14 mouse cellular contexts compared by ENCODE assay signal in the genomic region with DNA sequence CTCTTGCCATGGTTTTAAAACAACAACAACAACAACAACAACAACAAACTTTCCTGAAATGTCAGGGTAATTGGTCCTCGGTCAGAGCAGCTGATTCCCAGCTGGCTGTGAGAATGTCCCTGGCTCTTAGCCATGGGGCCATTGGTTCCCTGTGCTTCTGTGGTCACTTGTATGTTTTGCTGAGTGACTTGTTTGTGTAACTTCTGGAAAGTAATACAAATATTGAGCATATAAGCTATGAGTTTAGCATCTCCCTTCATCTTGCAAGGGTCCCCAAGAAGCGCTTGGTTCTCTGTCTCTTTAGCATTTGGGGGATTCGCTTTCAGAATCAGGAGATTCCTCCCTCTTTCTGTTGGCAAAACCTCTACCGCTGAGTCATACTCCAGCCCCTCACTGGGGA. TPM values are rescaled to one million over a fixed set of nuclear protein-coding genes. Genes with fewer than 3 reads are reported as not detected.
DNase-seq lines count a peak whose midpoint lies in the region; ATAC-seq lines count a peak whose summit lies in the region.
"Had no signal": no experiment of that assay in that cellular context is flagged by ENCODE, and none has a peak within 500 bp of the region (broad histone marks: within the 10 kb centered on the region; RNA-seq: fewer than 3 reads in every experiment).

No protein-coding gene starts in this region.

- H3K4me3 ChIP-seq in limb, embryonic 10.5 days: no peak overlapping the region
- H3K4me3 ChIP-seq in forebrain, embryonic 10.5 days: no peak overlapping the region
- H3K4me3 ChIP-seq: embryonic facial prominence, embryonic 15.5 days had no signal

- no peaks in the 10 kb centered on the region for H3K27me3 ChIP-seq in limb, embryonic 10.5 days (ENCODE audit: low read depth, poor library complexity, severe bottlenecking)
- H3K27me3 ChIP-seq in forebrain, embryonic 10.5 days (ENCODE audit: poor library complexity, severe bottlenecking): no peaks in the 10 kb centered on the region
- H3K27me3 ChIP-seq: embryonic facial prominence, embryonic 15.5 days had no signal

- DNase-seq in kidney, adult 9 months: peak; percentile 43
- no peak for DNase-seq in kidney, adult 11 months
- peak; percentile 28 for DNase-seq in 416B (ENCODE audit: low read depth)
- DNase-seq in NIH3T3 (ENCODE audit: low read depth): peak; percentile 32
- peak; percentile 55 to 62 for DNase-seq in kidney, postnatal 36 days
- no peak for DNase-seq in limb, embryonic 10.5 days (ENCODE audit: low spot score)
- DNase-seq in forebrain, embryonic 10.5 days (ENCODE audit: extremely low spot score, low spot score): no peak

- H3K9me3 ChIP-seq in limb, embryonic 10.5 days (replicated peaks): no peaks in the 10 kb centered on the region
- H3K9me3 ChIP-seq in forebrain, embryonic 10.5 days: no peaks in the 10 kb centered on the region
- H3K9me3 ChIP-seq: embryonic facial prominence, embryonic 15.5 days had no signal

- 78% methylated on average over 4 of the region's 4 CpGs for WGBS in limb, embryonic 10.5 days
- 79% methylated on average over 4 of the region's 4 CpGs for WGBS in forebrain, embryonic 10.5 days

- no peaks in the 10 kb centered on the region for H3K4me1 ChIP-seq in limb, embryonic 10.5 days
- H3K4me1 ChIP-seq in forebrain, embryonic 10.5 days: peaks cover 11% of the 10 kb centered on the region

- no peak overlapping the region for H3K27ac ChIP-seq in limb, embryonic 10.5 days
- H3K27ac ChIP-seq in forebrain, embryonic 10.5 days: no peak overlapping the region
- H3K27ac ChIP-seq: embryonic facial prominence, embryonic 15.5 days had no signal

- ATAC-seq in megakaryocyte progenitor cell, adult 5-6 weeks (replicated peaks; ENCODE audit: poor library complexity): no peak

- peaks cover 9% of the 10 kb centered on the region for H3K36me3 ChIP-seq in limb, embryonic 10.5 days
- 0 out of 2 replicates have a peak, but pooled peaks cover 4% of the 10 kb centered on the region for H3K36me3 ChIP-seq in forebrain, embryonic 10.5 days (replicated peaks)

RNA-seq across cellular contexts. Expression of a gene that starts 9.6 kb away (rescaled TPM):
- polyA plus RNA-seq in limb, embryonic 10.5 days (2016; fragmentation: Nextera tagmentation; extraction: Ambion mirVana): 5.6 and 7.0 TPM in 2 replicates
- 4.6 and 5.0 TPM in 2 replicates for polyA plus RNA-seq in forebrain, embryonic 10.5 days (2016; fragmentation: Nextera tagmentation; extraction: Ambion mirVana)
- 8.1 and 8.7 TPM in 2 replicates for total RNA-seq in megakaryocyte progenitor cell, adult 5-6 weeks (2015)
- total RNA-seq in megakaryocyte progenitor cell, adult 5-6 weeks (2017): 24.7 and 25.6 TPM in 2 replicates

RNA-seq across cellular contexts. Expression of a gene that starts 34.4 kb away (rescaled TPM):
- 0.36 and 0.39 TPM in 2 replicates for polyA plus RNA-seq in limb, embryonic 10.5 days (2016; fragmentation: Nextera tagmentation; extraction: Ambion mirVana)
- 0.10 and 0.17 TPM in 2 replicates for polyA plus RNA-seq in forebrain, embryonic 10.5 days (2016; fragmentation: Nextera tagmentation; extraction: Ambion mirVana)
- total RNA-seq in megakaryocyte progenitor cell, adult 5-6 weeks (2015): 0.22 TPM in 1 of 2 replicates, not detected in the other
- not detected in 2 replicates for total RNA-seq in megakaryocyte progenitor cell, adult 5-6 weeks (2017)
- total RNA-seq: common myeloid progenitor, adult 5-6 weeks; monocyte, adult 5-6 weeks had no signal

RNA-seq across cellular contexts. Expression of a gene that starts 42.7 kb away (rescaled TPM):
- not detected in 2 replicates for polyA plus RNA-seq in limb, embryonic 10.5 days (2016; fragmentation: Nextera tagmentation; extraction: Ambion mirVana)
- polyA plus RNA-seq in forebrain, embryonic 10.5 days (2016; fragmentation: Nextera tagmentation; extraction: Ambion mirVana): not detected in 2 replicates
- not detected in 2 replicates for total RNA-seq in megakaryocyte progenitor cell, adult 5-6 weeks (2015)
- not detected in 2 replicates for total RNA-seq in megakaryocyte progenitor cell, adult 5-6 weeks (2017)
- total RNA-seq: adrenal gland, postnatal 36 days; common myeloid progenitor, adult 5-6 weeks; forebrain, postnatal 0 days; left cerebral cortex, postnatal 25 days; monocyte, adult 5-6 weeks had no signal
- polyA plus RNA-seq: embryonic facial prominence, embryonic 15.5 days; forebrain, postnatal 0 days had no signal

Comparison
In these comparisons a context has a peak if more than half of its experiments do, and no peak if none do; other contexts are left out.
1. DNase-seq: peak in kidney, adult 9 months (single experiment), 416B (single experiment), NIH3T3 (single experiment) and kidney, postnatal 36 days (2 of 2); none in kidney, adult 11 months (single experiment), limb, embryonic 10.5 days (single experiment) and forebrain, embryonic 10.5 days (single experiment).